Mouse (Mus musculus) common myeloid progenitor, adult 5-6 weeks (primary cell): ENCODE measurements around the gene Mindy1. TPM values are rescaled to one million over a fixed set of nuclear protein-coding genes. Genes with fewer than 3 reads are reported as not detected.

Experiments used
- ATAC-seq: replicated peaks from 2 replicates; pipeline ENCODE4 v1.8.0; 2016; ENCODE audit warnings: low read depth, mild to moderate bottlenecking, moderate TSS enrichment, inconsistent platforms; ENCODE audit not compliant: poor library complexity, severe bottlenecking
- total RNA-seq: library from RNA; stranded (forward); fragments of 200-1000, 187-1606 nt; gene quantifications from 2 replicates; pipeline ENCODE4 v1.2.3, GENCODE M21; 2017

The Mindy1 gene
- 26.2 and 31.4 TPM in 2 replicates for total RNA-seq

DNA sequence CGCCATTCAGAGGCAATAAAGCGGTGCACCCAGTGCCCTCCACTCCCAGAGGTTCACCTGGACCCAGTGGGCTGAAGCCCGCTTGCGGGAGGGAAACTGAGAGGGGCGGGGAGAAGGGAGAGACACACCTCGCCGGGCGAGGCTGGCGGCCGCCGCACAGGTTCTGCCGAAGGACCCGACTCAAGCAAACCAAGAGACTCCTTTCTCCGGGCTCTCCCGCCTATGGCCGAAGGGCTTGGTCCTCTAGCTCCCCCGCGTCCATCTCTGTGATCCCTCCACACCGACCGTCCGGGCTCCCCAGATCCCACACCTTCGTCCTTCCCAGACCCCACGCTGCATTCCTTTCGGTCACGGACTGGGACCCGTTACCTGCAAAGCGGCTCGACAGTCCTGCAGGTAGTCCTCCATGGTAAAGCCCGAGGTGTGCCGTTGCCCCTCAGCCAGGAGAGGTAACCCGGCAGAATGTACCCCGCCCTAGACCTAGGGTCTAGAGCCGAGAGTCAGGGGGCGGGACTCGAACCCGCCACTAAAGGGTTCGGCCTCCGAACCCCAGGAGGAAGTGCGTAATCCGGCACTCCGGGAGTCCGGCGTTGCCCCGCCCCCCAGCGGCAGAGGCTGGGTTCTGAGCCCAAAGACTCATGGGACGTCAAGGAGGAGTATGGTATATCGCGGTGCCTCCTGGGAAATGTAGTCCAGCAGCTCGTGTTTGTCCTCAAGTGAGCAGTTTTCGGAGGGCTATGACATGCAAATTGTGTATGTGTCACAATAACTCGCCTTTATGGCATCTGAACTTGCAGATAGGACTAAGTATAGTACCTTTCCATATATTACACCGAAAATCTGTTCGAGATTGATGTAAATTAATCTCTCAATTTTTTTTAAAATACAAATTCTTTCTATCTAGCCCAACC lies at the start of gene Mindy1, which contains the start of gene Prune1:
Gene Mindy1, plus strand, starts transcription at position 130 of the 911 bp plus-strand sequence.
Gene Prune1, minus strand, starts transcription at position 861 of the 911 bp plus-strand sequence.
- ATAC-seq = peak; percentile 75

DNA sequence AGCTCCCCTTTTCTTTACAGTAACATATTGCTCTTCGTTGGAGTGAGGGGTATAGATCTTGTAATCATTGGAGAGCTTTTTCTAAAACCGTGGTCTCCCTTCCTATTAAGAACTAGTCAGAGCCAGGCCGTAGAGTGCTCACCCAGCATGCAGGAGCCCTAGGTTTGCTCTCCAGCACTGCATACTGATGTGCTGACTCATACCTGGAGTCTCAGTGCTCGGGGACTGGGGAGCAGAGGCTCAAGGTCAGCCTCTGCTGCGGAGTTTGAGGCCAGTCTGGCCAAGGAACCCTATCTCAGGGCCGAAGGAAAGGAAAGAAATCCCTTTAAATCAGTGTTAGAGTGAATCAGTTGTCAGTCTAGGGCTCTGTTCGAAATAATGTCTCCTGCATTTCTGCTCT lies 48.4 kb upstream of the Mindy1 start:
- no peak for ATAC-seq

DNA sequence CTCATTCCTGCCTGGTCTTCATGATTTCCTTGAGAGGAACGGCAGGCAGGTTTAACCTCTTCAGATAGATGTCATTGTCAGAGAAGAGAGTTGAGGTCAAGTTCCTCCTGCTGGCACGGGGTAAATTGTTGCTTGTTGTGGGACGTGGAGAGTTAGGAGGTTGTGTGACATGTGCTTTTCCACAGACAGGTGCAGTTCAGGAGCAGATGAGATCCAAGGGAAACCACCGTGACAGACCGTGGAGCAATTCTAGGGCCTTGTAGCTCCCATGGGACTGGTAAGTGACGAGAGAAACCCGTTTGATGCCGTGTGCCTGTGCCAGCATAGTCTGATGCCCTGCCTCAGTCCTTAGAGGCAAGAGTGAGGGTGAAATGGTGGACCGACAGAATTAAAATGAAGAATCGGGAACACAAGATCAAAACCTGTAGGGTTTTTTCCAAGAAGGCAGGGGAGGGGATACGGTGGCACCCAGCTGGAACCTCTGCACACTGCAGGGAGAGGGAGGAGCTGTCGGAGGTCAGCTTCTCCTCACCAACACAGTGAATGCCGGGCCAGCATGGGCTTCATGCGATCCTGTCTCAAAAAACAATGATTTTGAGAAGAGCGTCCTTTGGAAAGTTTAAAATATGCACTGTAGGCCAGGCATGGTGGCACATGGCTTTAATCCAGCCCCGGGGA lies 47.7 kb upstream of the Mindy1 start:
- no peak for ATAC-seq

GRCm38 (mm10) chr3:95235386-95236301 lies 45.5 kb upstream of the Mindy1 start:
- no peak for ATAC-seq

DNA sequence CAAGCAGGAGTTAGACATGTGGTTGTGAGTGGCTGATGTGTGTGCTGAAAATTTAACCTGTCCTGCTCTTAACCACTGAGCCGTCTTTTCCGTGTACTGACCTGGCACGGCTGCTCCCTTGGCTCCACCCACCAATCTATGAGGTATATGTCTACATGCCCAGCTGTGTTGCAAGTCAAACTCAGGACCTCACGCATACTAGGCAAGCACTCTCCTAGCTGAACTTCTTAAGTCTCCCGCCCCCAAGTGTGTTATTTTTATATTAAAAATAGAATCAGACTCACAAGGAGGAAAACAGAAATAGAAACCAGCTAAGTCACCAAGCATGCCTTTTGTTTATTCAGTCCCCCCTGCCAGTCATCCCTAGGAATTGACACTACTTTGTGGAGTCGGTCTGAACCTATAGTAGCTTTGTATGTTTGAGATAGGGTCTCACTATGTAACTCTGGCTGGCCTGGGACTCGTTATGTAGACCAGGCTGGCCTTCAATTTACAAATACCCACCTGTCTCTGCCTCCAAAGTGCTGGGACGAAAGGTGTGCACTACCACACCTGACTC lies 43.5 kb upstream of the Mindy1 start:
- ATAC-seq = no peak

- ATAC-seq = no peak
These were observed 42.1 kb upstream of the Mindy1 start for GRCm38 (mm10) chr3:95239022-95239421.

DNA sequence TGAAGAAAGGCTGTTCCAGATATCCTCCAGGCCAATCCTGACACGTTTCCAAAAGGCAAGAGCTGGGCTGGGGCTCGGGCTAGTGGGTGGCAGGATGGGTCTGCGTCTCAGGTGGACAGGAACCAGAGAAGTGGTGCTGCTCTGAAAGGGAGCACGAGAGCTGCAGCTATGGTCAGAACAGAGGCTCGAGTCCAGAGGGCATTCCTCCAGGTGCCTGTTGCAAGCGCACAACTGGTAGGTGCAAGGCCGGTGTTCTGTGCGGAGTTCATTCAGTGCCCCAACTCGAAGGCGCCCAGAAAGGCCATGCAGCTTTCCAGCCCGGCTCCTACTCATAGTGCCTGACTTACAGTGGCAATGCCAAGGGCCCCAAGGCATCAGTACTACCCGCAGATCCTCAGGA lies 41.2 kb upstream of the Mindy1 start:
- ATAC-seq = no peak

- ATAC-seq = no peak
These were observed 40.2 kb upstream of the Mindy1 start for GRCm38 (mm10) chr3:95240900-95241299.

DNA sequence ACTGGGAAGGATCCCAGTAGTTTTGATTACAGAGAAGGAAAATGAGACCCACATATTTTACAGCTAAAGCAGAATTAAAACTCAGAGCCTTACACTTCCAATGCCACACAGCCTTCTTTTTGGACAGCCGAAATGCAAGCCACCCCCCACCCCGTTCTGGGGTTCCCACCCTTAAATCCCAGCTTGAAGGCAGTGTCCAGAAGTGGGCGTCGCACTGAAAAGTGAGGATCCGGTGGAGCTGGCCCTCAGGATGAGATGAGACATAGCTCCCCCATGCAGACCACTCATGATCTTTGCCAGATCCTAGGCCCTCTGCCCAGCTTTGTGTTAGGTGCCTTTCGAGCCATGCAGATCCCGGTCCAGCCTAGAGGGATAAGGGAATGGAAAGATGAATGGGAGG lies 39.6 kb upstream of the Mindy1 start, which contains the start of gene Gm128:
Gene Gm128, minus strand, starts transcription at position 101 of the 400 bp plus-strand sequence.
- ATAC-seq = no peak

- ATAC-seq = no peak
These were observed 38.1 kb upstream of the Mindy1 start for GRCm38 (mm10) chr3:95243086-95243485.

DNA sequence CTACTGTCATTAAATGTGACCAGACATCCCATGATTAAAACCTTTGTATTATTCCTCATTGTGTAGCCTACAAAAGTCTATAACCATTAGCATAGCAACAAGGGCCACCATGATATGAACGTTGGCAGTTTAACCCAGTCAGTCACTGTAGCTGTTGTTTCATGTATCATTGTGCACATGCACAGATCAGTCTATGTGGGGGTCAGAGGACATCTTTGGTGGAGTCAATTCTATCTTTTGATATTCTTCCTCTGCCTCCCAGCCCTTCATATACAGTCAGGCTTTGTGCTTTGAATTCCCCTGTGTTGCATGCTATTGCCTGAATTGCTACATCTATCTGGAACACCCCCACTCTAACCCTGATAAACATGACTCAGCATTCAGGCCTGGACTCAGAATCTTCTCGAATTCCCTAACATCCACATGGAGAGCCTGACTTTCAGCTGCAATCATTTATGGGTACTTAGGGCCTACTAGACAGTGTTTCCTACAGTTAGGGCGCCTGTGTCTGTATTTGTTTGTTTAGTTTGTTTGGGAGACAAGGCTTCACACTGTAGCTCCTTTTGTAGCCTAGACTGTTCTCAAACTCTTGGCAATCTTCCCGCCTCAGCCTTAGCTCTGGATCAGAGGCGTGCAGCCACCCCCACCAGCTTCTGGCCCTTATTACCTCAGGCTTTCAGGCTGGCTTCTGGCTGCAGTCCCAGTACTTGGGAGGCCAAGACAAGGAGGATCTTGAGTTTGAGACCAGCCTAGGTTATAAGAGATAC lies 34.5 kb upstream of the Mindy1 start:
- peak; percentile 57; the same call in 1 of the 2 replicates for ATAC-seq

GRCm38 (mm10) chr3:95247660-95248336 lies 33.3 kb upstream of the Mindy1 start:
- no peak for ATAC-seq

GRCm38 (mm10) chr3:95250361-95250760 lies 30.8 kb upstream of the Mindy1 start:
- ATAC-seq = no peak

DNA sequence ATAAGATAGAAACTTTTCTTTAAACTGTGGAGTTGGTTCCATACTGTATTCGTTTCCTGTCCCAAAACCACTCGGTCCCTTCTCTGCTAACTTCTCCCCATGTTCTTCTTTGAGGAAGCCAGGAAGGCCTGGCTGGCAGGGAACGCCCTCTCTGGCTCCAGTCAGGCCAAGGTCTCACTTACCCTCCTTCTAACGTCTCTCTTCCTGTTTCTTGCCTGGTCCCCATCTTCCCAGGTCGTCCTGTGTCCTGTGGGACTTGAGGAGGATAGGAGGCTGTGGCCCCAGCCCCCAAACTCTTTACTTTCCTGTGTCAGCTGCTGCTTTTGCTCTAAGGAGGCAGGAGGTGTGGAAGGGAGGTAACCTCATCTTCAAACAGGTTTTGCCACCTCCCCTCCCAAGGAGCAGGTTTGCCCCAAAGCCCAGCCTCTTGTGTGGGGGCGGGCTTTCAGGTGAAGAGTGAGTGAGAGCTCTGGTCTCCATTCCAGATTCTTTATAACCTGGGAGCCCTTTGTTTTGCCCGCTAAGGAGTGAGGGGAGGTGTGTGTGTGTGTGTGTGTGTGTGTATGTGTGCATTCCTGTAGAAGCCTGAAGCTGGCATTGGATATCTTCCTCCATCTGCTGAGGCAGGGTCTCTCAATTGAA lies 30.2 kb upstream of the Mindy1 start, which contains the start of gene Bnipl:
Gene Bnipl, minus strand, starts transcription at position 411 of the 642 bp plus-strand sequence.
- no peak for ATAC-seq

DNA sequence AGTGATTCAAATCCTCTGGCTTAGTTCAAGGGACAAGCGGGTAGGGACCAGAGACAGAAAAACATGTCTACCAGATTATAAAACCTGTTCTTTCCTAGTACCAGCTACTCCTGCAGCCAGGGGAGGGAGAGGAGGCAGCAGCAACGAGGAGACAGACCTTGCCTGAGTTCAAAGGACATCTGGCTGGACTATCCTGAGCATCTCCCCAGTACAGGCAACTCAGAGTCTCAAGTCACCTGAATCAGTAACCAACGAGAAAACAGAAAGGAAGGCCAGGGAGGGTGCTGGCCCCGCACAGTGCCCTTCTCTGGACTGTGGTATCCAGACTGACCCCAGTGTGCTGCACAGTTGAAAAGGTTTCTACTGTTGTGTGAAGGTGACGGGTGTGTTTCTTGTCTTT lies 24.2 kb upstream of the Mindy1 start:
- no peak for ATAC-seq

GRCm38 (mm10) chr3:95261975-95262374 lies 19.2 kb upstream of the Mindy1 start:
- no peak for ATAC-seq

DNA sequence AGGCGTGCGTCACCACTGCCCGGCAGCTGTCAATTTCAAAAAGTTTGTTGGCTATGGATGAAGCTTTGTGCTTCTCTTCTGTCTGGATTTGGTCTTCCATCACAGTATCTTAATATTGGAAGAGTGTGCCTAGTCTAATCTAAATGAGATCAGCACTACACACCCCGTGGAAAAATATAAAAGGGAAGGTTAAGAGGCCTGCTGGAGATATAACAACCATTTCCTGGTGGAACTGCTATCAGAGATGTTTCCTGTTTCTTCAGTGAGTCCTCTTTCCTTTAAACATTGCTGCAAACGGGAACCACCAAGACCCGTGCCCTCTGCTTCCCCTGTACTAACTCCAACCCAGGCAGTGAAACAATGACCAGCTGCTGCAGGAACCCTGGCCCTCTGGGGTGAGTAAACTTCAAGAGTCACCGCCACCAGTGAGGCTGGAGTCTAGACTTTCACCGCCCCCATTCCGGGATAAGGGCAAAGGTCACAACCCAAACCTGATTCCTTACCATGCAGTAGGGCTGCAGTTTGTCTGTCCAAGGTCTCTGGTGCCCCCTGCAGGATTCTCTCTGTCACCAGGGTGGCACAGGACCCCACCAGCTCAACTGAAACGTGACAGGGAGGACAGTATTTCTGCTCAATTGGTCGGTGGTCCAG lies 17.9 kb upstream of the Mindy1 start:
- ATAC-seq = peak; percentile 98
